Mouse (Mus musculus) pancreas, adult 10 weeks (tissue): ENCODE measurements around the gene Olfr609. TPM values are rescaled to one million over a fixed set of nuclear protein-coding genes. Genes with fewer than 3 reads are reported as not detected.

Source experiments
- polyA plus RNA-seq: library from polyadenylated mRNA; stranded (reverse); fragments of 350-450 nt; fragmentation: Illumina TruSeq; extraction: RNeasy Lipid Tissue Mini Kit (QIAGEN cat#74804); gene quantifications from one replicate; pipeline ENCODE4 v1.2.3, GENCODE M21; 2015; ENCODE audit warnings: low read depth, low replicate concordance; ENCODE audit not compliant: insufficient read depth

Olfr609 gene
- polyA plus RNA-seq = not detected

DNA sequence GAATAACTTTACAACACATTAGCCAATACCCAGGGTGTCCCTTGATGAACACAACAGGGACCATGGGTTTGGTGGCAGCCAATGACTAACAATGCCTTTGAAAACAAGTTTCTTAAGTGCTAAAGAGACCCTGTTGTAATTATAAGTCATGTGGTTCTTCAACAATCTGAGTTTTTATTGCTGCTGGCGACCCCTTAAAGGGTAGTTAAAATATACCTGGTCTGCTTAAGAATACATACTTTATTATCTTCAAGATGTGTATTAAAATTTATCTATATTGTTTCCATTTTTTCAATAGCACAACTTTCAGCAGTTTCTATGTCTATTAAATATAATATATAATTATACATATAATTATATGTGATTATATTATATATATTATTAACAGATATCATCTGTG lies at the start of gene Olfr609:
TSS of gene Olfr609 (minus strand) at position 101 of the 400 bp plus-strand sequence.

DNA sequence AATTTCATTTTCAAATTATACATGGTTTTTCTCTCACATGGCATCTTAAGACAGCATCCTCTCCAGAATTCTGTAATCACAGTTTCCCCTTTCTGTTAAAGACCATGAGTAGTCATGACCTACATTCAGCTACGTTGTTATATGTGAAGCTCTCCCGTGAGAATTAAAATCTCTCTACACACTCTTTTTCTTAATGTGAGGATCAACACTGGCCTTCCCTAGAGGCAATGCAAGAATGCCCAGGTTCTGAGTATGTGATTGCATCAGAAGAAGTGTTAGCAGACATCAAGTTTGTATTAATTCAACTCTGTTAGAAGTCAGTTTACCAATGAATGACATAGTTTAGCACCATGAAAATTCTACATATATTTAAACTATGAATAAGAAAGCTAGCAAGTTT lies 44.8 kb upstream of the Olfr609 start, which contains the start of gene Olfr612:
TSS of gene Olfr612 (minus strand) at position 101 of the 400 bp plus-strand sequence.

DNA sequence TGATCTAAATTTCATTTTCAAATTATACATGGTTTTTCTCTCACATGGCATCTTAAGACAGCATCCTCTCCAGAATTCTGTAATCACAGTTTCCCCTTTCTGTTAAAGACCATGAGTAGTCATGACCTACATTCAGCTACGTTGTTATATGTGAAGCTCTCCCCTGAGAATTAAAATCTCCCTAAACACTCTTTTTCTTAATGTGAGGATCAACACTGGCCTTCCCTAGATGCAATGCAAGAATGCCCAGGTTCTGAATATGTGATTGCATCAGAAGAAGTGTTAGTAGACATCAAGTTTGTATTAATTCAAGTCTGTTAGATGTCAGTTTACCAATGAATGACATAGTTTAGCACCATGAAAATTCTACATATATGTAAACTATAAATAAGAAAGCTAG lies 22.9 kb upstream of the Olfr609 start, which contains the start of gene Olfr611:
TSS of gene Olfr611 (minus strand) at position 101 of the 400 bp plus-strand sequence.

DNA sequence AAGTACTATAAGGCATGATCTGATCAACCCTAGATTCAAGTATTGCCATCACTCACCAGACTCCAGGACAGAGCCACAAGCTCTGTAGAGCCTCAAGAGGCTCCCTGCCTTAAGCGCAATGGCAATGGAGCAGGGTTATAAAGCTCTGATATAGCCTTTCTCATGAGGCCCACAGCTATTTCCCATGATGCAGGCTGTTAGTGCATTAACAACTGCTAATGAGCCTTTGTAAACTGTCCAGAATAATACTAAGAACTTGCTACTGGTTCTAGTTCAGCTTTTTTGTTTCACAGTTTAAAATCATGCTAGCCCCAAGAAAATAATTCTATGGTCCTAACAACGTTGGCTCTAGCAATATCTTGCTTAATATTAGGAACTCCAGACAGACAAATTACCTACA lies 14.2 kb upstream of the Olfr609 start, which contains the start of gene Olfr610:
TSS of gene Olfr610 (minus strand) at position 101 of the 400 bp plus-strand sequence.

DNA sequence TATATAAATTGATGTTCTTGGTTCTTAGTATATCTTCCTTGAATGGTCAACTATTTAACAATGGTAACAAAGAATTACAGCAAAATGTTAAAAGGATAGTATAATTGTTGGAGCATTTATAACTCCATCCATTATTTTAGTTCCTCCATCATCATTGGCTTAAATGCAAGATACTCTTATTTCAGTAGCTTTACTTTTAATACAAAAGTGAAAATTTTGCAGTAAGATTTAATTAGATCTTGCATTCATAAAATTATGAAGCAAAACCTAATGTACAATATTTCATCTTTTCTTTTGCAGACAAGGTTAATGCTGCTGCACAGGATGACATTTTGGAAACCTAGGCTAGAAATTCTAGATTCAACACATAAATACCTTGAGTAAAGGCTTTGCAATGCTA lies 28.3 kb downstream of the Olfr609 start, which contains the start of gene Olfr608:
TSS of gene Olfr608 (plus strand) at position 301 of the 400 bp plus-strand sequence.

DNA sequence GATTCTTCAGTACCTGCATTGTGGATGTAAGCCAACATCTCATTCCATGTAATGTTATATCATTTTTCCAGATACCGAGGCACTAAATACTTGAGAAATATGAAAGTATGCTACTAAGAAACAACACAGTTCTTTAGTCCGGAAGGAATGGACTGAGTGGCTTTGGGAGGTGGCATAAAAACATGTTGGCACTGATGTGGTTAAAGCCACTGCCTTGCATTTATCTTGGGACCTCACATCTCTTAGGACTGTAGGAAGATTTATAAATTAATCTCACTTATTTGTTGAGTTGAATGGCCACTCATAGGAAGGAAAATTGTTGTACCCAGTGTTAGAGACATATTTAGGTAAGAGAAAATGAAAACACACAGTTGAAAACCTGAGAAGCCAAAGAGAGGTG lies 49.1 kb downstream of the Olfr609 start, which contains the start of gene Olfr606:
TSS of gene Olfr606 (plus strand) at position 301 of the 400 bp plus-strand sequence.

DNA sequence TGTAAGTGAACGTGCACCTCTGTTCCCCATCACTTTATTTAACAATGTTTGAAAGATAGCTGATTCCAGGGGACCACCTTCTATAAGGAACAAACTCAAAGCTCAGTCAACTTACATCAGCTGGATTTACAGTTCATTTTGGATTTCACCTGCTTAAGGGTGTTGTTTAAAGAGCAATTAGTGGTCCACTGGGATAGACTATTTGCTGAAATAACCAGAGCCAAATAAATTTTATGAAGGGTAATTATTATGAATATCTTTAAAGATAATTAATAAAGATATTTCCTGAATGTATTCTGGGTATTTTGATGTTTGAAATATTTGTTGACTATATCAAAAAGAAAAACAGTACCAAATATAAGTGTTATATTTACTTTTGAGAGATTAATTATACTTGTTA lies 52.5 kb downstream of the Olfr609 start, which contains the start of gene Olfr605:
TSS of gene Olfr605 (minus strand) at position 101 of the 400 bp plus-strand sequence.

Other genes starting within 250 kb of the Olfr609 start
- gene Usp17ld, start 245.6 kb downstream of the Olfr609 start, polyA plus RNA-seq = not detected
- not detected for gene Olfr596, start 192.4 kb downstream of the Olfr609 start, polyA plus RNA-seq
- gene Olfr597, start 181.7 kb downstream of the Olfr609 start, polyA plus RNA-seq = not detected
- not detected for gene Olfr598, start 174.5 kb downstream of the Olfr609 start, polyA plus RNA-seq
- gene Olfr599, start 162.1 kb downstream of the Olfr609 start, polyA plus RNA-seq = not detected
- not detected for gene Olfr600, start 148.4 kb downstream of the Olfr609 start, polyA plus RNA-seq
- gene Olfr601, start 135.4 kb downstream of the Olfr609 start, polyA plus RNA-seq = not detected
- not detected for gene Olfr603, start 111.9 kb downstream of the Olfr609 start, polyA plus RNA-seq
- gene Usp17lc, start 83.0 kb downstream of the Olfr609 start, polyA plus RNA-seq = not detected
- gene Olfr605, start 52.6 kb downstream of the Olfr609 start, polyA plus RNA-seq = not detected
- not detected for gene Olfr606, start 49.0 kb downstream of the Olfr609 start, polyA plus RNA-seq
- gene Olfr607, start 33.9 kb downstream of the Olfr609 start, polyA plus RNA-seq = not detected
- gene Olfr608, start 28.2 kb downstream of the Olfr609 start, polyA plus RNA-seq = not detected
- not detected for gene Olfr610, start 14.1 kb upstream of the Olfr609 start, polyA plus RNA-seq
- not detected for gene Olfr611, start 22.8 kb upstream of the Olfr609 start, polyA plus RNA-seq
- gene Olfr612, start 44.7 kb upstream of the Olfr609 start, polyA plus RNA-seq = not detected
- gene Olfr613, start 50.0 kb upstream of the Olfr609 start, polyA plus RNA-seq = not detected
- not detected for gene Olfr615, start 58.0 kb upstream of the Olfr609 start, polyA plus RNA-seq
- not detected for gene Olfr616, start 71.1 kb upstream of the Olfr609 start, polyA plus RNA-seq
- not detected for gene Olfr617, start 75.0 kb upstream of the Olfr609 start, polyA plus RNA-seq
- gene Olfr618, start 92.0 kb upstream of the Olfr609 start, polyA plus RNA-seq = not detected
- not detected for gene Olfr619, start 102.5 kb upstream of the Olfr609 start, polyA plus RNA-seq
- gene Olfr620, start 114.5 kb upstream of the Olfr609 start, polyA plus RNA-seq = not detected
- not detected for gene Olfr622, start 144.6 kb upstream of the Olfr609 start, polyA plus RNA-seq
- not detected for gene Olfr623, start 165.6 kb upstream of the Olfr609 start, polyA plus RNA-seq
- gene Olfr624, start 173.1 kb upstream of the Olfr609 start, polyA plus RNA-seq = not detected
- not detected for gene Olfr625-ps1, start 184.7 kb upstream of the Olfr609 start, polyA plus RNA-seq
- not detected for gene Olfr243, start 216.6 kb upstream of the Olfr609 start, polyA plus RNA-seq
- not detected for gene Olfr628, start 232.3 kb upstream of the Olfr609 start, polyA plus RNA-seq
- not detected for gene Olfr629, start 246.9 kb upstream of the Olfr609 start, polyA plus RNA-seq